ENCODE assay signal across 8 mouse cellular contexts in genomic region chr11:76242901-76243810, GRCm38 (mm10). TPM values are rescaled to one million over a fixed set of nuclear protein-coding genes. Genes with fewer than 3 reads are reported as not detected.
DNase-seq lines count a peak whose midpoint lies in the region; ATAC-seq and TF ChIP-seq lines count a peak whose summit lies in the region.

Gene Mrm3, plus strand, starts transcription at chr11:76243715.
Gene Glod4, minus strand, starts transcription at chr11:76243725.

- WGBS in hindbrain, postnatal 0 days: under 1% methylated on average over 61 of the region's 61 CpGs

- H3K4me3 ChIP-seq in hindbrain, postnatal 0 days (ENCODE audit: low read length): peak within 1 kb of the TSS; percentile 63
- H3K4me3 ChIP-seq in left cerebral cortex, adult 2 months: peak within 1 kb of the TSS; percentile 91

- H3K4me2 ChIP-seq in hindbrain, postnatal 0 days (ENCODE audit: low read depth, low read length): peak within 1 kb of the TSS; percentile 72

- TF ChIP-seq CTCF in hindbrain, postnatal 0 days (IDR thresholded peaks at IDR 0.05; ENCODE audit: low read depth): no peak
- no peak for TF ChIP-seq CTCF in left cerebral cortex, adult 2 months (IDR thresholded peaks at IDR 0.05)

- DNase-seq in T-cell, adult 2 months (ENCODE audit: low spot score): peak; percentile 87
- peak; percentile 91 to 92 for DNase-seq in cerebellum, postnatal 36 days
- peak; percentile 93 for DNase-seq in gastrocnemius, adult 18-20 months (ENCODE audit: low spot score)
- peak; percentile 96 for DNase-seq in hindbrain, postnatal 0 days (ENCODE audit: low spot score)
- DNase-seq in left cerebral cortex, adult 2 months (ENCODE audit: extremely low spot score in 1 of 2, low spot score in 2 of 2): peak; percentile 91 to 95
- peak; percentile 94 to 96 for DNase-seq in right cerebral cortex, adult 2 months (ENCODE audit: low spot score in 2 of 2)
- peak; percentile 93 for DNase-seq in urinary bladder, postnatal 14 days (ENCODE audit: low spot score)

- ATAC-seq in hindbrain, postnatal 0 days: peak; percentile 94
- ATAC-seq in megakaryocyte, adult 5-6 weeks (ENCODE audit: poor library complexity, severe bottlenecking): peak; percentile 100

- peak within 1 kb of the TSS; percentile 79 for H3K27ac ChIP-seq in hindbrain, postnatal 0 days
- H3K27ac ChIP-seq in left cerebral cortex, adult 2 months: peak within 1 kb of the TSS; percentile 86

- no peaks in the 10 kb centered on the region for H3K9me3 ChIP-seq in hindbrain, postnatal 0 days (ENCODE audit: low read length)

- intact Hi-C loops in left cerebral cortex, adult 2 months (cut with DNase I): no loop called here

- peaks cover 15% of the 10 kb centered on the region for H3K36me3 ChIP-seq in hindbrain, postnatal 0 days (ENCODE audit: insufficient read depth, low read length)

- H3K4me1 ChIP-seq in hindbrain, postnatal 0 days (ENCODE audit: insufficient read depth, low read length): peaks cover 9% of the 10 kb centered on the region

- H3K9ac ChIP-seq in hindbrain, postnatal 0 days (replicated peaks; ENCODE audit: low read length): peak within 1 kb of the TSS; percentile 62

- no peaks in the 10 kb centered on the region for H3K27me3 ChIP-seq in hindbrain, postnatal 0 days (ENCODE audit: insufficient read depth, low read length)

RNA-seq across cellular contexts. Expression of gene Mrm3, which starts in this region (rescaled TPM):
- total RNA-seq in gastrocnemius, adult 18-20 months (2021): 10 to 100 TPM; 11.1 to 16.6 TPM
- 11.9 and 19.2 TPM in 2 replicates for total RNA-seq in hindbrain, postnatal 0 days (2014; rRNA removed)
- 22.5 and 22.8 TPM in 2 replicates for polyA plus RNA-seq in hindbrain, postnatal 0 days (2015; fragmentation: Nextera tagmentation; extraction: Ambion mirVana)
- total RNA-seq in left cerebral cortex, adult 2 months (2021): 10 to 100 TPM; 16.6 to 19.7 TPM
- 4.5 and 5.9 TPM in 2 replicates for total RNA-seq in megakaryocyte, adult 5-6 weeks (2015)
- total RNA-seq in megakaryocyte, adult 5-6 weeks (2017): 7.5 and 8.6 TPM in 2 replicates

RNA-seq across cellular contexts. Expression of gene Glod4, which starts in this region (rescaled TPM):
- 10 to 100 TPM; 25.5 to 27.8 TPM for total RNA-seq in gastrocnemius, adult 18-20 months (2021)
- total RNA-seq in hindbrain, postnatal 0 days (2014; rRNA removed): 34.2 and 39.8 TPM in 2 replicates
- 116 and 118 TPM in 2 replicates for polyA plus RNA-seq in hindbrain, postnatal 0 days (2015; fragmentation: Nextera tagmentation; extraction: Ambion mirVana)
- total RNA-seq in left cerebral cortex, adult 2 months (2021): 10 to 100 TPM; 48.1 to 58.1 TPM
- total RNA-seq in megakaryocyte, adult 5-6 weeks (2015): 41.2 and 63.4 TPM in 2 replicates
- total RNA-seq in megakaryocyte, adult 5-6 weeks (2017): 89.6 and 159 TPM in 2 replicates

Comparison
In these comparisons a context has a peak if more than half of its experiments do, and no peak if none do; other contexts are left out.
1. Peak in every context shown above with its lines: DNase-seq, ATAC-seq, H3K4me3 ChIP-seq and H3K27ac ChIP-seq.